Comparison of ENCODE assay signal across 14 mouse cellular contexts in the genomic region with DNA sequence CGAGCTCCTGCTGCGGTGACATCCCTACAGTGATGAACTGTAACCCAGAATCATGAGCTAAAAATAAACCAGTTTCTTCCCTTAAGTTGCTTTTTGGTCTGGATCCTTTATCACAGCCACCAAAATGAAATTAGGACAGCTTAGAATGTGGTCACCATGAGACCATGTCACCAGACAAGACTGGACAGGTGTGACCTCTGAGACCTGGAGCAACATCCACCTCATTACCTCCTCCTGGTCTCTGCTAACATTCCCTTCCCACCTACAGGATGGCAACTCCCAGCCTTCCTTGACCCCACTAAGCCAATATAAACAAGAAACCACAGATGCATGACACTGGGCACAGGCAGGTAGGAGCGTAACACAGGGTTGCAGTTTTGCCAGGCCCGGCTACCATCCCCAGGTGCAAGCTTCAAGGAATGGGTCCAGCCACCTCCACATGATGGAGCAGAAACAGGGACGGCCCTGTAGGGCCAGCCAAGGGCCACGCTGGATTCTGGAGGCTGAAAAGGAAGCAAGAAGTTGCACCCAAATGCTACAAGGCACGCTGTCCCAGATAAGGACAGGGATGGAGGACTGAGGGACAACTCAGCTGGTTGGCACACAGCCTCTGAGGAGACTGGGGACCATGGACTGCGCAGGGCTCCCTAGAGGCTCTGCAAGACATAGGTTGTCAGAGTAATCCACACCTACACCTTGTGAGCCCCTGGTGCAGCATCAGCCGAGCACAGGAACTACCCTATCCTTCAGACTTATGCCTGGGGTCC. TPM values are rescaled to one million over a fixed set of nuclear protein-coding genes. Genes with fewer than 3 reads are reported as not detected.
DNase-seq lines count a peak whose midpoint lies in the region; ATAC-seq and TF ChIP-seq lines count a peak whose summit lies in the region.
"Had no signal": no experiment of that assay in that cellular context is flagged by ENCODE, and none has a peak within 500 bp of the region (broad histone marks: within the 10 kb centered on the region; RNA-seq: fewer than 3 reads in every experiment).

No protein-coding gene starts in this region.

- no peaks in the 10 kb centered on the region for H3K9me3 ChIP-seq in hindbrain, embryonic 10.5 days
- no peaks in the 10 kb centered on the region for H3K9me3 ChIP-seq in hindbrain, embryonic 13.5 days
- no peaks in the 10 kb centered on the region for H3K9me3 ChIP-seq in ES-E14 (ENCODE audit: control insufficient read depth, insufficient read depth, low read depth, low read length)
- no peaks in the 10 kb centered on the region for H3K9me3 ChIP-seq in liver, embryonic 14.5 days (ENCODE audit: control insufficient read depth, low read length)
- H3K9me3 ChIP-seq: embryonic facial prominence, embryonic 12.5 days had no signal

- no peak for TF ChIP-seq CTCF in liver, embryonic 14.5 days (IDR thresholded peaks at IDR 0.05; ENCODE audit: low read depth)

- no peak overlapping the region for H3K9ac ChIP-seq in hindbrain, embryonic 13.5 days
- no peak overlapping the region for H3K9ac ChIP-seq in ES-E14 (ENCODE audit: insufficient read depth, low read depth, low read length, poor library complexity, severe bottlenecking)
- peak overlapping the region; percentile 79 for H3K9ac ChIP-seq in liver, embryonic 14.5 days (replicated peaks)
- H3K9ac ChIP-seq: embryonic facial prominence, embryonic 12.5 days had no signal

- H3K27me3 ChIP-seq in hindbrain, embryonic 10.5 days (ENCODE audit: insufficient read depth, poor library complexity, severe bottlenecking): no peaks in the 10 kb centered on the region
- H3K27me3 ChIP-seq in hindbrain, embryonic 13.5 days: no peaks in the 10 kb centered on the region
- H3K27me3 ChIP-seq in liver, embryonic 14.5 days (ENCODE audit: control insufficient read depth, insufficient read depth, low read length): no peaks in the 10 kb centered on the region
- H3K27me3 ChIP-seq: embryonic facial prominence, embryonic 12.5 days; Patski had no signal

- ATAC-seq in hindbrain, embryonic 13.5 days (ENCODE audit: low FRiP score): no peak
- peak; percentile 34 for ATAC-seq in liver, embryonic 14.5 days (ENCODE audit: insufficient read depth)
- ATAC-seq in granulocyte monocyte progenitor cell, adult 5-6 weeks (replicated peaks; ENCODE audit: poor library complexity, severe bottlenecking): no peak
- ATAC-seq: forebrain, embryonic 16.5 days; Patski had no signal

- DNase-seq in hindbrain, embryonic 10.5 days (ENCODE audit: low spot score): no peak
- DNase-seq in ES-E14 (ENCODE audit: low read depth, low spot score): no peak
- peak in 1 of 3 experiments; percentile 61 for DNase-seq in liver, embryonic 14.5 days (ENCODE audit: low read depth in 3 of 3, low spot score in 3 of 3)
- no peak for DNase-seq in cerebellum, postnatal 4 days (ENCODE audit: low spot score in 2 of 2)
- DNase-seq: cerebellum, postnatal 10 days; gastrocnemius, postnatal 25 days; kidney, adult 11 months; thymus, postnatal 36 days had no signal

- WGBS in hindbrain, embryonic 10.5 days: 87% methylated on average over 9 of the region's 9 CpGs
- 90% methylated on average over 9 of the region's 9 CpGs for WGBS in hindbrain, embryonic 13.5 days
- 46% methylated on average over 9 of the region's 9 CpGs for WGBS in liver, embryonic 14.5 days (ENCODE audit: insufficient replicate concordance)

- no peak for TF ChIP-seq EP300 in liver, embryonic 14.5 days (IDR thresholded peaks at IDR 0.05; ENCODE audit: low read depth)

- H3K27ac ChIP-seq in hindbrain, embryonic 10.5 days: peak overlapping the region; percentile 41
- H3K27ac ChIP-seq in hindbrain, embryonic 13.5 days: no peak overlapping the region
- 0 out of 2 replicates have a peak overlapping the region, but pooled peaks have one; percentile 13 for H3K27ac ChIP-seq in ES-E14 (ENCODE audit: insufficient read depth, low read depth, low read length, poor library complexity, severe bottlenecking)
- peak overlapping the region; percentile 33; the same call in 1 of the 2 replicates for H3K27ac ChIP-seq in brown adipose tissue, adult 24 weeks (replicated peaks; ENCODE audit: low read depth, low read length)
- H3K27ac ChIP-seq in liver, embryonic 14.5 days: peak overlapping the region; percentile 98

- H3K4me3 ChIP-seq in hindbrain, embryonic 10.5 days: no peak overlapping the region
- no peak overlapping the region for H3K4me3 ChIP-seq in hindbrain, embryonic 13.5 days
- H3K4me3 ChIP-seq in ES-E14 (ENCODE audit: insufficient read depth in 1 of 2, low read depth in 1 of 2, low read length in 2 of 2, poor library complexity in 1 of 2, severe bottlenecking in 1 of 2): no peak overlapping the region
- no peak overlapping the region for H3K4me3 ChIP-seq in brown adipose tissue, adult 24 weeks (ENCODE audit: insufficient read depth, low read depth, low read length)
- peak overlapping the region in 1 of 2 experiments; percentile 45; a peak in 1 of 4 replicates for H3K4me3 ChIP-seq in liver, embryonic 14.5 days (ENCODE audit: insufficient read depth in 1 of 2, low read depth in 2 of 2, low read length in 2 of 2)
- H3K4me3 ChIP-seq: embryonic facial prominence, embryonic 12.5 days had no signal

- H3K4me2 ChIP-seq in hindbrain, embryonic 13.5 days: no peak overlapping the region
- peak overlapping the region; percentile 91 for H3K4me2 ChIP-seq in liver, embryonic 14.5 days (ENCODE audit: low read depth)
- H3K4me2 ChIP-seq: embryonic facial prominence, embryonic 12.5 days had no signal

- in situ Hi-C loops in ES-E14 (cut with MboI; ENCODE audit: low sequenced_read_pairs in 2 of 2, unreplicated experiment in 2 of 2): no loop called here

- H3K4me1 ChIP-seq in hindbrain, embryonic 10.5 days (replicated peaks): peaks cover 38% of the 10 kb centered on the region
- no peaks in the 10 kb centered on the region for H3K4me1 ChIP-seq in hindbrain, embryonic 13.5 days (replicated peaks)
- peaks cover 2 to 20% of the 10 kb centered on the region in 2 experiments; a peak in 1 of 4 replicates for H3K4me1 ChIP-seq in ES-E14 (ENCODE audit: control insufficient read depth in 2 of 2, insufficient read depth in 2 of 2, low read length in 2 of 2, poor library complexity in 1 of 2)
- H3K4me1 ChIP-seq in brown adipose tissue, adult 24 weeks (ENCODE audit: control insufficient read depth, insufficient read depth, insufficient read length, low read length): peaks cover 45% of the 10 kb centered on the region
- H3K4me1 ChIP-seq in liver, embryonic 14.5 days (replicated peaks; ENCODE audit: control insufficient read depth in 2 of 2, insufficient read depth in 2 of 2, low read length in 1 of 2): peaks cover 46 to 67% of the 10 kb centered on the region in 2 experiments

- 0 out of 2 replicates have a peak, but pooled peaks cover 9% of the 10 kb centered on the region for H3K36me3 ChIP-seq in hindbrain, embryonic 10.5 days
- H3K36me3 ChIP-seq in hindbrain, embryonic 13.5 days: no peaks in the 10 kb centered on the region
- H3K36me3 ChIP-seq in ES-E14 (ENCODE audit: control insufficient read depth, insufficient read depth, low read length, poor library complexity, severe bottlenecking): peaks cover 5% of the 10 kb centered on the region; the same call in 1 of the 2 replicates
- H3K36me3 ChIP-seq in liver, embryonic 14.5 days (replicated peaks; ENCODE audit: control insufficient read depth, insufficient read depth, low read depth): peaks cover 25% of the 10 kb centered on the region

TF ChIP-seq in ES-E14, 5 proteins besides CTCF, POLR2A, EP300 and RAD21:
- TF ChIP-seq MAFK (IDR thresholded peaks at IDR 0.05; ENCODE audit: insufficient read depth, low read depth, low read length) (no peak), HCFC1 (IDR thresholded peaks at IDR 0.05; ENCODE audit: borderline replicate concordance, insufficient read depth, low read length) (no peak), CHD2 (IDR thresholded peaks at IDR 0.05; ENCODE audit: low read depth, low read length) (no peak)

RNA-seq across cellular contexts. Expression of gene Piezo1, which starts 12.6 kb away (rescaled TPM):
- polyA plus RNA-seq in hindbrain, embryonic 10.5 days (2016; fragmentation: Nextera tagmentation; extraction: Ambion mirVana): 6.5 and 9.2 TPM in 2 replicates
- 2.5 and 3.2 TPM in 2 replicates for polyA plus RNA-seq in hindbrain, embryonic 13.5 days (2015; fragmentation: Nextera tagmentation; extraction: Ambion mirVana)
- 204 and 335 TPM in 2 replicates for total RNA-seq in ES-E14 (2012; rRNA removed)
- 14.7 and 20.4 TPM in 2 replicates for polyA plus RNA-seq in brown adipose tissue, adult 24 weeks (2012; ENCODE audit: insufficient read depth, insufficient read length, missing spikeins)
- 49.5 and 60.9 TPM in 2 replicates for polyA plus RNA-seq in liver, embryonic 14.5 days (2012; rRNA removed)
- polyA plus RNA-seq in liver, embryonic 14.5 days (2014; fragmentation: Nextera tagmentation; extraction: Ambion mirVana): 12.6 and 15.4 TPM in 2 replicates
- 19.4 and 67.1 TPM in 2 replicates for total RNA-seq in granulocyte monocyte progenitor cell, adult 5-6 weeks (2014; fragmentation: Nextera tagmentation)
- 15.8 and 22.4 TPM in 2 replicates for total RNA-seq in granulocyte monocyte progenitor cell, adult 5-6 weeks (2017)

RNA-seq across cellular contexts. Expression of gene Cdt1, which starts 29.3 kb away (rescaled TPM):
- 56.0 and 64.3 TPM in 2 replicates for polyA plus RNA-seq in hindbrain, embryonic 10.5 days (2016; fragmentation: Nextera tagmentation; extraction: Ambion mirVana)
- polyA plus RNA-seq in hindbrain, embryonic 13.5 days (2015; fragmentation: Nextera tagmentation; extraction: Ambion mirVana): 9.9 and 10.4 TPM in 2 replicates
- total RNA-seq in ES-E14 (2012; rRNA removed): 139 and 168 TPM in 2 replicates
- 0.48 and 0.58 TPM in 2 replicates for polyA plus RNA-seq in brown adipose tissue, adult 24 weeks (2012; ENCODE audit: insufficient read depth, insufficient read length, missing spikeins)
- polyA plus RNA-seq in liver, embryonic 14.5 days (2012; rRNA removed): 62.3 and 65.3 TPM in 2 replicates
- 41.9 and 48.8 TPM in 2 replicates for polyA plus RNA-seq in liver, embryonic 14.5 days (2014; fragmentation: Nextera tagmentation; extraction: Ambion mirVana)
- 76.0 and 153 TPM in 2 replicates for total RNA-seq in granulocyte monocyte progenitor cell, adult 5-6 weeks (2014; fragmentation: Nextera tagmentation)
- total RNA-seq in granulocyte monocyte progenitor cell, adult 5-6 weeks (2017): 38.6 and 38.8 TPM in 2 replicates

RNA-seq across cellular contexts. Expression of gene Aprt, which starts 38.2 kb away (rescaled TPM):
- 237 and 268 TPM in 2 replicates for polyA plus RNA-seq in hindbrain, embryonic 10.5 days (2016; fragmentation: Nextera tagmentation; extraction: Ambion mirVana)
- polyA plus RNA-seq in hindbrain, embryonic 13.5 days (2015; fragmentation: Nextera tagmentation; extraction: Ambion mirVana): 153 and 157 TPM in 2 replicates
- 400 and 412 TPM in 2 replicates for total RNA-seq in ES-E14 (2012; rRNA removed)
- polyA plus RNA-seq in brown adipose tissue, adult 24 weeks (2012; ENCODE audit: insufficient read depth, insufficient read length, missing spikeins): 17.3 and 19.4 TPM in 2 replicates
- 87.5 and 101 TPM in 2 replicates for polyA plus RNA-seq in liver, embryonic 14.5 days (2012; rRNA removed)
- polyA plus RNA-seq in liver, embryonic 14.5 days (2014; fragmentation: Nextera tagmentation; extraction: Ambion mirVana): 197 TPM in 2 replicates
- total RNA-seq in granulocyte monocyte progenitor cell, adult 5-6 weeks (2014; fragmentation: Nextera tagmentation): 276 and 290 TPM in 2 replicates
- total RNA-seq in granulocyte monocyte progenitor cell, adult 5-6 weeks (2017): 139 and 228 TPM in 2 replicates
